Mouse (Mus musculus): ENCODE measurements around the gene Tet1. TPM values are rescaled to one million over a fixed set of nuclear protein-coding genes. Genes with fewer than 3 reads are reported as not detected.

Tet1 gene
- polyA plus RNA-seq, 1 experiment from 2014 or later = 32.0 TPM

GRCm38 (mm10) chr10:62843787-62844491 lies 64.9 kb downstream of the Tet1 start:
- Histone ChIP-seq H3K36me3 (peaks cover 19% of the 10 kb centered on the region), H3K27me3 (no peaks in the 10 kb centered on the region), H3K4me1 (peaks cover 24% of the 10 kb centered on the region), H3K4me2 (replicated peaks) (peak overlapping the region; percentile 21; the same call in 1 of the 2 replicates), H3K9ac (no peak overlapping the region), H3K27ac (no peak overlapping the region), H3K4me3 (no peak overlapping the region), H3K9me3 (no peaks in the 10 kb centered on the region)
- ATAC-seq (ENCODE audit: low FRiP score, low read depth) = 0 out of 2 replicates have a peak, but pooled peaks have one; percentile 36
- WGBS = 44% methylated on average over 9 of the region's 9 CpGs

- H3K4me1 ChIP-seq = peaks cover 17% of the 10 kb centered on the region
- no peak overlapping the region for H3K4me3 ChIP-seq
- H3K36me3 ChIP-seq = peaks cover 39% of the 10 kb centered on the region
- no peaks in the 10 kb centered on the region for H3K9me3 ChIP-seq
- no peak overlapping the region for H3K4me2 ChIP-seq (replicated peaks)
- no peaks in the 10 kb centered on the region for H3K27me3 ChIP-seq
- WGBS = 78% methylated on average over 10 of the region's 10 CpGs
- ATAC-seq (ENCODE audit: low FRiP score, low read depth) = no peak
- H3K27ac ChIP-seq = no peak overlapping the region
- no peak overlapping the region for H3K9ac ChIP-seq
These were observed 66.8 kb downstream of the Tet1 start for GRCm38 (mm10) chr10:62841901-62842447.

GRCm38 (mm10) chr10:62840687-62841086 lies 68.1 kb downstream of the Tet1 start:
- H3K9ac ChIP-seq = no peak overlapping the region
- peaks cover 16% of the 10 kb centered on the region for H3K4me1 ChIP-seq
- WGBS = 91% methylated on average over 7 of the region's 7 CpGs
- H3K36me3 ChIP-seq = peaks cover 42% of the 10 kb centered on the region
- no peak overlapping the region for H3K4me3 ChIP-seq
- H3K4me2 ChIP-seq (replicated peaks) = no peak overlapping the region
- ATAC-seq (ENCODE audit: low FRiP score, low read depth) = no peak
- no peaks in the 10 kb centered on the region for H3K9me3 ChIP-seq
- no peaks in the 10 kb centered on the region for H3K27me3 ChIP-seq
- no peak overlapping the region for H3K27ac ChIP-seq

DNA sequence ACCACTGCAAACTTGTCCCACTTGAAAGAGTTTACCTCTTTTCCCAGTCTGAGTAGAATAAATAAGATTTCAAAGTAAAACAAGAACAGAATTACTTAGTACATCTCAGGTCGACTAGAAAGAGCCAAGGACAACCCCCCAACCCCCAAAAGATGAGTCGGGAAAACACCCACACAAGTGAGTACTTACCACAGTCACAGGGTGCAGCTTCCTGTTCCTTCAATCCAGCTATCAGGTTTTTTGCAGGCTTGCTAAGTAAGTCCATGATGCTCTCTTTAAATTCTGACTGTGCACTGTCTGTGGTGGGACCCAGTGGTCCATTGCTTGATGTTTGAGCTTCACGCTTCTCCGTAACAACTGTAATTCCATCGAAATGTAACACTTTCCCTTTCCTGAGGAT lies 70.8 kb downstream of the Tet1 start:
- 87% methylated on average over 5 of the region's 5 CpGs for WGBS
- Histone ChIP-seq H3K4me3 (no peak overlapping the region), H3K9ac (no peak overlapping the region), H3K27ac (no peak overlapping the region), H3K9me3 (no peaks in the 10 kb centered on the region), H3K36me3 (peaks cover 59% of the 10 kb centered on the region), H3K4me2 (replicated peaks) (no peak overlapping the region), H3K4me1 (no peaks in the 10 kb centered on the region), H3K27me3 (no peaks in the 10 kb centered on the region)
- no peak for ATAC-seq (ENCODE audit: low FRiP score, low read depth)

DNA sequence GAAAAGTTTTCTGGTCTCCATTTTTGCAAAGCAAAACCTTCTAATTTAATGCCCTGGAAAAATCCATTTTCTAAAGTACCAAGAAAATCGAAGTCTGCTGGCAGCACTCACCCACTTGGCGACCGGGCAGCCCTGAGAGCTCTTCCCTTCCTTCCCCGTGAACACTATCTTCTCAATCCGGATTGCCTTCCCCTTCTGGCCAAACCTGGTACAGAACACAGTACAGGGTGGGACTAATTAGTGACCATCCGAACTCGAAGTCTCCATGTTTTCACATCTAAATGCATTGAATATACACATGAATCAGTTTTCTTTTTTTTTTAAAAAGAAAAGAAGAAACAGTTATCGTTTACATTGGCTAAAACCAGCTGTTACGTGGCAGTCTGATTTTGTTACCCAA lies 76.0 kb downstream of the Tet1 start:
- Histone ChIP-seq H3K9me3 (no peaks in the 10 kb centered on the region), H3K27me3 (no peaks in the 10 kb centered on the region), H3K36me3 (peaks cover 58% of the 10 kb centered on the region), H3K4me1 (no peaks in the 10 kb centered on the region), H3K27ac (no peak overlapping the region), H3K4me3 (no peak overlapping the region), H3K4me2 (replicated peaks) (no peak overlapping the region), H3K9ac (no peak overlapping the region)
- no peak for ATAC-seq (ENCODE audit: low FRiP score, low read depth)
- WGBS = 84% methylated on average over 9 of the region's 9 CpGs

GRCm38 (mm10) chr10:62831546-62831945 lies 77.2 kb downstream of the Tet1 start:
- ATAC-seq (ENCODE audit: low FRiP score, low read depth) = no peak
- Histone ChIP-seq H3K9ac (no peak overlapping the region), H3K27me3 (no peaks in the 10 kb centered on the region), H3K4me2 (replicated peaks) (no peak overlapping the region), H3K36me3 (peaks cover 56% of the 10 kb centered on the region), H3K4me3 (no peak overlapping the region), H3K4me1 (no peaks in the 10 kb centered on the region), H3K9me3 (no peaks in the 10 kb centered on the region), H3K27ac (no peak overlapping the region)
- 85% methylated on average over 2 of the region's 2 CpGs for WGBS

GRCm38 (mm10) chr10:62824474-62824873 lies 84.3 kb downstream of the Tet1 start:
- no peaks in the 10 kb centered on the region for H3K27me3 ChIP-seq

DNA sequence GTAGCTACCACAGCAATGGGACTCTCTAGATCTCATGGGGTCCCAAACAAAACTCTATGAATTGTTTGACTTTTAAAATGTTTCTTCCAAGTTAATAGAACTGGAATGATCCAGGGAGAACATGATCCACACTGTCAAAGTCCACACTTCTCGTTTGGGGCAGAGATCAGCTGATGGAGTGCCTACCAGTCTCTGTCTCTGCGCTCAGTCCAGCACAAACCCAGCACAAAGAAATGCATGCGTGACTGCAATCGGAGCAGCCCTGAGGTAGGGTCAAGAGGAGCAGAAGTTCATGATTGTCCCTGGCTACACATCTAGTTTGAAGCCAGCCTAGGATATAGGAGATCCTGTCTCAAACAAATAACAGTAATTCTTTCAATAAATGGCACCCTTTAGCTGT lies 85.4 kb downstream of the Tet1 start:
- H3K4me3 ChIP-seq = no peak overlapping the region
- peaks cover 48% of the 10 kb centered on the region for H3K36me3 ChIP-seq
- no peaks in the 10 kb centered on the region for H3K4me1 ChIP-seq
- no peak overlapping the region for H3K4me2 ChIP-seq (replicated peaks)
- ATAC-seq (ENCODE audit: low FRiP score, low read depth) = no peak
- WGBS = 80% methylated on average over 4 of the region's 4 CpGs
- no peak overlapping the region for H3K27ac ChIP-seq
- no peaks in the 10 kb centered on the region for H3K27me3 ChIP-seq
- no peak overlapping the region for H3K9ac ChIP-seq
- H3K9me3 ChIP-seq = no peaks in the 10 kb centered on the region

More at GRCm38 (mm10) chr10:62824474-62824873, 84.3 kb downstream of the Tet1 start:
- H3K9ac ChIP-seq = no peak overlapping the region
- H3K36me3 ChIP-seq = peaks cover 41% of the 10 kb centered on the region
- H3K4me1 ChIP-seq = no peaks in the 10 kb centered on the region
- ATAC-seq (ENCODE audit: low FRiP score, low read depth) = no peak
- no peak overlapping the region for H3K27ac ChIP-seq
- 84% methylated on average over 8 of the region's 8 CpGs for whole genome bisulfite sequencing
- H3K4me3 ChIP-seq = no peak overlapping the region
- no peak overlapping the region for H3K4me2 ChIP-seq (replicated peaks)
- no peaks in the 10 kb centered on the region for H3K9me3 ChIP-seq

GRCm38 (mm10) chr10:62810010-62810409 lies 98.8 kb downstream of the Tet1 start:
- no peak overlapping the region for H3K4me2 ChIP-seq (replicated peaks)
- no peaks in the 10 kb centered on the region for H3K9me3 ChIP-seq
- no peak overlapping the region for H3K27ac ChIP-seq
- H3K4me3 ChIP-seq = no peak overlapping the region
- ATAC-seq (ENCODE audit: low FRiP score, low read depth) = no peak
- no peaks in the 10 kb centered on the region for H3K27me3 ChIP-seq
- WGBS = 82% methylated on average over 4 of the region's 4 CpGs
- H3K9ac ChIP-seq = no peak overlapping the region
- peaks cover 42% of the 10 kb centered on the region for H3K36me3 ChIP-seq
- H3K4me1 ChIP-seq = no peaks in the 10 kb centered on the region

- WGBS = 87% methylated on average over 2 of the region's 2 CpGs
- no peaks in the 10 kb centered on the region for H3K27me3 ChIP-seq
- no peak for ATAC-seq (ENCODE audit: low FRiP score, low read depth)
These were observed 100.0 kb downstream of the Tet1 start for GRCm38 (mm10) chr10:62808766-62809165.

GRCm38 (mm10) chr10:62808316-62808715 lies 100.5 kb downstream of the Tet1 start:
- Histone ChIP-seq H3K9me3 (no peaks in the 10 kb centered on the region), H3K4me3 (no peak overlapping the region), H3K27me3 (no peaks in the 10 kb centered on the region), H3K27ac (no peak overlapping the region), H3K4me1 (no peaks in the 10 kb centered on the region), H3K9ac (no peak overlapping the region), H3K36me3 (peaks cover 30% of the 10 kb centered on the region), H3K4me2 (replicated peaks) (no peak overlapping the region)
- no peak for ATAC-seq (ENCODE audit: low FRiP score, low read depth)
- 91% methylated on average over 7 of the region's 7 CpGs for WGBS

More at GRCm38 (mm10) chr10:62808766-62809165, 100.0 kb downstream of the Tet1 start:
- Histone ChIP-seq H3K9me3 (no peaks in the 10 kb centered on the region), H3K4me3 (no peak overlapping the region), H3K36me3 (peaks cover 34% of the 10 kb centered on the region), H3K27ac (no peak overlapping the region), H3K4me1 (no peaks in the 10 kb centered on the region), H3K4me2 (replicated peaks) (no peak overlapping the region), H3K9ac (no peak overlapping the region)

- H3K4me2 ChIP-seq (replicated peaks) = no peak overlapping the region
- H3K27me3 ChIP-seq = no peaks in the 10 kb centered on the region
- peaks cover 12% of the 10 kb centered on the region for H3K36me3 ChIP-seq
- no peak overlapping the region for H3K27ac ChIP-seq
- no peak for ATAC-seq (ENCODE audit: low FRiP score, low read depth)
- H3K4me1 ChIP-seq = no peaks in the 10 kb centered on the region
- 84% methylated on average over 2 of the region's 2 CpGs for WGBS
- H3K9ac ChIP-seq = no peak overlapping the region
- H3K4me3 ChIP-seq = no peak overlapping the region
- no peaks in the 10 kb centered on the region for H3K9me3 ChIP-seq
These were observed 104.7 kb downstream of the Tet1 start for GRCm38 (mm10) chr10:62804106-62804505.

GRCm38 (mm10) chr10:62803296-62803695 lies 105.5 kb downstream of the Tet1 start:
- no peak overlapping the region for H3K4me2 ChIP-seq (replicated peaks)
- WGBS = 93% methylated on average over 2 of the region's 2 CpGs
- ATAC-seq (ENCODE audit: low FRiP score, low read depth) = no peak
- peaks cover 12% of the 10 kb centered on the region for H3K36me3 ChIP-seq
- H3K9ac ChIP-seq = no peak overlapping the region
- no peaks in the 10 kb centered on the region for H3K4me1 ChIP-seq
- H3K9me3 ChIP-seq = no peaks in the 10 kb centered on the region
- H3K27ac ChIP-seq = no peak overlapping the region
- H3K4me3 ChIP-seq = no peak overlapping the region
- H3K27me3 ChIP-seq = no peaks in the 10 kb centered on the region

All from limb, embryonic 13.5 days (tissue).